Mouse (Mus musculus) G1E-ER4 (cell line): Measurements from ENCODE around the gene Agpat1. TPM values are rescaled to one million over a fixed set of nuclear protein-coding genes. Genes with fewer than 3 reads are reported as not detected.

Experiments
- GATA1 ChIP-seq: IDR thresholded peaks from one replicate; pipeline ENCODE4 v1.8.0; 2012; ENCODE audit warnings: low read length, inconsistent platforms
- polyA plus RNA-seq: library from polyadenylated mRNA; stranded (reverse); fragments of >175 nt; gene quantifications from 2 replicates; pipeline ENCODE4 v1.2.3, GENCODE M21; 2012

Agpat1 gene
- polyA plus RNA-seq, 1 experiment = 143 TPM

GRCm38 (mm10) chr17:34650781-34651180, 46.7 kb downstream of the Agpat1 start:
- no peak for TF ChIP-seq GATA1

- TF ChIP-seq GATA1 = no peak
These were observed 47.6 kb downstream of the Agpat1 start for GRCm38 (mm10) chr17:34651507-34652221.

GRCm38 (mm10) chr17:34652546-34652945, 48.5 kb downstream of the Agpat1 start:
- no peak for TF ChIP-seq GATA1

GRCm38 (mm10) chr17:34652985-34653384, 48.9 kb downstream of the Agpat1 start:
- no peak for TF ChIP-seq GATA1

- TF ChIP-seq GATA1 = no peak
These were observed 49.8 kb downstream of the Agpat1 start for GRCm38 (mm10) chr17:34653746-34654285.

GRCm38 (mm10) chr17:34654392-34654791, 50.3 kb downstream of the Agpat1 start:
- TF ChIP-seq GATA1 = no peak

GRCm38 (mm10) chr17:34655160-34655559, 51.1 kb downstream of the Agpat1 start:
- TF ChIP-seq GATA1 = no peak

GRCm38 (mm10) chr17:34655581-34655991, 51.5 kb downstream of the Agpat1 start:
- TF ChIP-seq GATA1 = no peak

- no peak for TF ChIP-seq GATA1
These were observed 52.6 kb downstream of the Agpat1 start for GRCm38 (mm10) chr17:34656666-34657065.

- TF ChIP-seq GATA1 = no peak
These were observed 53.2 kb downstream of the Agpat1 start for GRCm38 (mm10) chr17:34657271-34657670.

GRCm38 (mm10) chr17:34658145-34658544, 54.1 kb downstream of the Agpat1 start:
- no peak for TF ChIP-seq GATA1

- TF ChIP-seq GATA1 = no peak
These were observed 54.5 kb downstream of the Agpat1 start for GRCm38 (mm10) chr17:34658591-34658990.

GRCm38 (mm10) chr17:34659181-34659896, 55.3 kb downstream of the Agpat1 start:
- TF ChIP-seq GATA1 = no peak

GRCm38 (mm10) chr17:34659897-34660214, 55.8 kb downstream of the Agpat1 start:
- no peak for TF ChIP-seq GATA1

- no peak for TF ChIP-seq GATA1
These were observed 56.3 kb downstream of the Agpat1 start for GRCm38 (mm10) chr17:34660259-34660820.

GRCm38 (mm10) chr17:34661121-34661591, 57.1 kb downstream of the Agpat1 start:
- no peak for TF ChIP-seq GATA1

- no peak for TF ChIP-seq GATA1
These were observed 58.4 kb downstream of the Agpat1 start for GRCm38 (mm10) chr17:34662468-34662867.
